Mouse (Mus musculus) MEL-GATA-1-ER (cell line): ENCODE data around the gene Srgap1.

Experiments
- DNase-seq: peaks from one replicate; pipeline ENCODE4 v3.0.0-alpha.2; 2012; ENCODE audit warnings: low read depth; ENCODE audit errors: extremely low read depth

Gene Srgap1

GRCm38 (mm10) chr10:121964114-121964513, 83.0 kb downstream of the Srgap1 start:
- DNase-seq = no peak

DNA sequence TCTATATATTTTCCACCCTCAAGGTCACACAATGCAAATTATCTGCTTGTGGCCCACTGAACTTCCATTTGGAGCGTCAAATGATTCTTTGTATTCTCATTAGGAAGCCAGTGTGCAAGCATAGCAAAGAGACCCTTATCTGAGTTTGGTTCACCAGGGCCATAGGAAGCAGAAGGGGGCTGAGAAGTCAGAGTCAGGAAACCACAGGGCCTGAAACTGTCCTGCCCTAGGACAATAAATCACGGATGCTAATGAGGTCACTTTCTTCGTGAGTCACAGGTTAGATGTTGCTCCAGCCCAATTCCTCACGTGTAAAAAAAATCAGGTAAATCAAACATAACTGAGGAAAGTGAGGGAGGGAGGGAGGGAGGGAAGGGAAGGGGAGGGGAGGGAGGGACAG, 85.1 kb downstream of the Srgap1 start:
- DNase-seq = no peak

GRCm38 (mm10) chr10:121961121-121961893, 85.8 kb downstream of the Srgap1 start:
- DNase-seq = no peak

- no peak for DNase-seq
Observed at GRCm38 (mm10) chr10:121958741-121959140, 88.4 kb downstream of the Srgap1 start.

DNA sequence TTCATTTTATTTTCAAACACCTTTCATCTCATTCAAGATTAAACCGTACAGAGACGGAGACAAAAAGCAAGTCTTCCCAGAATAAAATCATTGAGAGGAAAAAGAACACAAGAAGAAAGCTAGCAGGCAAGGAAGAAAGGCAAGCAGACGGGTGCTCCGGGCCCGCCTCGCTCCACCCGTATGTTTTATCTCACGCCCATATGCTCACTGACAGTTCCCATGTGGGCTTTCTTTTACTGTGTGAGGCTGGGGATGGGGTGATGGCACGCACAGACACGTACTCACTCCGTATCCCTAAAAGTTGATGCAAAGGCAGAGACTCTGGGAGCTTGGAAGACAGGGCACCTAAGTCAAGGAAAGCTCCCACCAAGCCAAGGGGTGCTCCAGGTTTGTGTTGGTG, 90.6 kb downstream of the Srgap1 start:
- DNase-seq = no peak

GRCm38 (mm10) chr10:121955730-121956129, 91.4 kb downstream of the Srgap1 start:
- no peak for DNase-seq

GRCm38 (mm10) chr10:121954877-121955276, 92.2 kb downstream of the Srgap1 start:
- DNase-seq = no peak

- DNase-seq = no peak
Observed at GRCm38 (mm10) chr10:121953041-121953440, 94.1 kb downstream of the Srgap1 start.

GRCm38 (mm10) chr10:121946173-121946572, 100.9 kb downstream of the Srgap1 start:
- DNase-seq = no peak

GRCm38 (mm10) chr10:121931909-121932308, 115.2 kb downstream of the Srgap1 start:
- DNase-seq = no peak

GRCm38 (mm10) chr10:121926094-121926493, 121.0 kb downstream of the Srgap1 start:
- no peak for DNase-seq

- DNase-seq = no peak
Observed at GRCm38 (mm10) chr10:121919016-121919415, 128.1 kb downstream of the Srgap1 start.

DNA sequence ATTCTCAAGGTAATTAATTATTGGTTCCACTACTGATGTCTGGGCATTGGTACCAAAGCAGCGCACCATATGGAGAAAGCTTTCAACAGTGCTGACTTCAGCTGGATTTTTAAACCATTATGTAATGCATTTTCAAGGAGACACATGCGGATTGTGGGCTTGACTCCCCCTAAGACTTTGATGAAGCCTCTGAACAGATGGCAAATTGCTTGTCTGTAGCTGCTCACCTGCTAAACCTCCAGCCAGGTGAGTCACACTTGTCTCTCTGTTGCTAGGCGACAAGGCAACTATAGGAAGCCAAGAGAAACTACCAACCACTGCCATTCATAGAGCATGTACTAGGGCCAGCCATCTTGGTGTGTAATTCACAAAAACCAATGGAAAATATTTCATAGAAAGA, 128.5 kb downstream of the Srgap1 start:
- DNase-seq = no peak

GRCm38 (mm10) chr10:121915530-121915929, 131.6 kb downstream of the Srgap1 start:
- DNase-seq = no peak

- DNase-seq = no peak
Observed at GRCm38 (mm10) chr10:121904137-121904536, 143.0 kb downstream of the Srgap1 start.

DNA sequence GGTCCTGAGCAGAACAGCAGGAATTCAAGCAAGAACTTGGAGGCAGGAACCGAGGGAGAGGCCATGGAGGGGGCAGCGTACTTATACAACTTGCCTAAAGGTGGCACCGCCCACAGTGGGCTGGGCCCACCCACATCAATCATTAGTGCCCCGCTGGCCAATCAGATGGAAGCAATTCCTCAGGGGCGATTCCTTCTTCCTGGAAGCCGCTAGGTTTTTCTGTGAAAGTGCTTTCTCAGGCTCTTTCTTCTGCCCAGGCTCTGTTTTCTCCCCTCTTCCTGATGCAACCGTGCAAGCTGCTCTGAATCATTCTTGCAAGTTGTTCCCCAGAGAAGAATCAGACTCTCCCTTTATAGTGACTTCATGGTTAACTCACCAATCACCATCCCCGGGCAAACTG, 144.5 kb downstream of the Srgap1 start:
- no peak for DNase-seq

GRCm38 (mm10) chr10:121900772-121901171, 146.3 kb downstream of the Srgap1 start:
- no peak for DNase-seq

- no peak for DNase-seq
Observed at GRCm38 (mm10) chr10:121899706-121900105, 147.4 kb downstream of the Srgap1 start.

GRCm38 (mm10) chr10:121897835-121898370, 149.2 kb downstream of the Srgap1 start:
- DNase-seq = no peak

- no peak for DNase-seq
Observed at GRCm38 (mm10) chr10:121891390-121892067, 155.6 kb downstream of the Srgap1 start.

DNA sequence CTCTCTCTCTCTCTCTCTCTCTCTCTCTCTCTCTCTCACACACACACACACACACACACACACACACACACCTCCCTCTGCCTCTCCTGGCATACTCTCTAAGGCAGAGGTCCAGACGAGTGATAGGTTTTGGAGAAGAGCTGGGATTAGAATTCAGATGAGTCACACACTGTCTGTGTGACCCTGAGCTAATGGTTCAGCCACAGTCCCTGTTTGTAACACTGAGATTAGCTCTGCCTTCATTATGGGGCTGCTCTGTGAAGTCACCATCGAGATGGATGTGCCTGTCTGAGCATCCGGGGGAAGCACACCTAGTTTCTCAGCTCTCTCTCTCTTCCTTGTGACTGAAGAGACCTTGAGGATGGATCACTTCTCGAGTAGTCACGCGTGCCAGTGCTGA, 157.1 kb downstream of the Srgap1 start:
- no peak for DNase-seq

- DNase-seq = no peak
Observed at GRCm38 (mm10) chr10:121886805-121887204, 160.3 kb downstream of the Srgap1 start.
